Mouse (Mus musculus): Measurements from ENCODE around the gene Hs6st2. TPM values are rescaled to one million over a fixed set of nuclear protein-coding genes. Genes with fewer than 3 reads are reported as not detected.

Hs6st2 gene
- polyA plus RNA-seq, 1 experiment = 0.20 TPM

- no peak overlapping the region for H3K4me3 ChIP-seq (ENCODE audit: insufficient read depth, poor library complexity, severe bottlenecking)
- TF ChIP-seq USF1 (IDR thresholded peaks at IDR 0.05; ENCODE audit: low read depth) (no peak), CEBPB (IDR thresholded peaks at IDR 0.05; ENCODE audit: low read depth) (no peak), MYOD1 (IDR thresholded peaks at IDR 0.05; ENCODE audit: control insufficient read depth, insufficient read length, low read depth) (no peak), MAX (IDR thresholded peaks at IDR 0.05) (no peak), CTCF (IDR thresholded peaks at IDR 0.05; ENCODE audit: control insufficient read depth, insufficient read depth, insufficient read length) (no peak), FOSL1 (IDR thresholded peaks at IDR 0.05; ENCODE audit: insufficient read depth, low read length, poor library complexity, severe bottlenecking) (no peak), MYOG (IDR thresholded peaks at IDR 0.05; ENCODE audit: control insufficient read depth, extremely low read depth, insufficient read length) (no peak)
- no peaks in the 10 kb centered on the region for H3K79me2 ChIP-seq (ENCODE audit: control insufficient read depth, insufficient read depth)
- H3ac ChIP-seq (ENCODE audit: control insufficient read depth, insufficient read length, low read depth) = no peak overlapping the region
- no peaks in the 10 kb centered on the region for H3K36me3 ChIP-seq (ENCODE audit: control insufficient read depth, insufficient read depth)
- H3K79me3 ChIP-seq (ENCODE audit: low read depth) = no peaks in the 10 kb centered on the region
- no peaks in the 10 kb centered on the region for H3K27me3 ChIP-seq (ENCODE audit: control insufficient read depth, insufficient read depth, insufficient read length)
Observed at GRCm38 (mm10) chrX:51488374-51488773, 193.3 kb downstream of the Hs6st2 start.

GRCm38 (mm10) chrX:51469411-51469810 lies 212.2 kb downstream of the Hs6st2 start:
- no peak for TF ChIP-seq MAX (IDR thresholded peaks at IDR 0.05)
- TF ChIP-seq CTCF (IDR thresholded peaks at IDR 0.05; ENCODE audit: control insufficient read depth, insufficient read depth, insufficient read length) = no peak
- TF ChIP-seq CEBPB (IDR thresholded peaks at IDR 0.05; ENCODE audit: low read depth) = no peak
- no peak for TF ChIP-seq MYOG (IDR thresholded peaks at IDR 0.05; ENCODE audit: control insufficient read depth, extremely low read depth, insufficient read length)
- no peak for TF ChIP-seq FOSL1 (IDR thresholded peaks at IDR 0.05; ENCODE audit: insufficient read depth, low read length, poor library complexity, severe bottlenecking)
- no peak for TF ChIP-seq MYOD1 (IDR thresholded peaks at IDR 0.05; ENCODE audit: control insufficient read depth, insufficient read length, low read depth)
- no peak for TF ChIP-seq USF1 (IDR thresholded peaks at IDR 0.05; ENCODE audit: low read depth)
- Histone ChIP-seq H3K36me3 (ENCODE audit: control insufficient read depth, insufficient read depth) (no peaks in the 10 kb centered on the region), H3K27me3 (ENCODE audit: control insufficient read depth, insufficient read depth, insufficient read length) (no peaks in the 10 kb centered on the region)

GRCm38 (mm10) chrX:51461413-51461812 lies 220.2 kb downstream of the Hs6st2 start:
- H3K27me3 ChIP-seq (ENCODE audit: control insufficient read depth, insufficient read depth, insufficient read length) = no peaks in the 10 kb centered on the region
- H3K36me3 ChIP-seq (ENCODE audit: control insufficient read depth, insufficient read depth) = no peaks in the 10 kb centered on the region
- no peaks in the 10 kb centered on the region for H3K79me2 ChIP-seq (ENCODE audit: control insufficient read depth, insufficient read depth)
- H3K79me3 ChIP-seq (ENCODE audit: low read depth) = no peaks in the 10 kb centered on the region
- TF ChIP-seq MAX (IDR thresholded peaks at IDR 0.05) (no peak), CEBPB (IDR thresholded peaks at IDR 0.05; ENCODE audit: low read depth) (no peak), MYOD1 (IDR thresholded peaks at IDR 0.05; ENCODE audit: control insufficient read depth, insufficient read length, low read depth) (no peak), FOSL1 (IDR thresholded peaks at IDR 0.05; ENCODE audit: insufficient read depth, low read length, poor library complexity, severe bottlenecking) (no peak), USF1 (IDR thresholded peaks at IDR 0.05; ENCODE audit: low read depth) (no peak), MYOG (IDR thresholded peaks at IDR 0.05; ENCODE audit: control insufficient read depth, extremely low read depth, insufficient read length) (no peak)
- no peak overlapping the region for H3ac ChIP-seq (ENCODE audit: control insufficient read depth, insufficient read length, low read depth)
- no peak overlapping the region for H3K4me3 ChIP-seq (ENCODE audit: insufficient read depth, poor library complexity, severe bottlenecking)

More at GRCm38 (mm10) chrX:51469411-51469810, 212.2 kb downstream of the Hs6st2 start:
- H3K79me2 ChIP-seq (ENCODE audit: control insufficient read depth, insufficient read depth) = no peaks in the 10 kb centered on the region
- no peaks in the 10 kb centered on the region for H3K79me3 ChIP-seq (ENCODE audit: low read depth)
- H3ac ChIP-seq (ENCODE audit: control insufficient read depth, insufficient read length, low read depth) = no peak overlapping the region
- H3K4me3 ChIP-seq (ENCODE audit: insufficient read depth, poor library complexity, severe bottlenecking) = no peak overlapping the region

DNA sequence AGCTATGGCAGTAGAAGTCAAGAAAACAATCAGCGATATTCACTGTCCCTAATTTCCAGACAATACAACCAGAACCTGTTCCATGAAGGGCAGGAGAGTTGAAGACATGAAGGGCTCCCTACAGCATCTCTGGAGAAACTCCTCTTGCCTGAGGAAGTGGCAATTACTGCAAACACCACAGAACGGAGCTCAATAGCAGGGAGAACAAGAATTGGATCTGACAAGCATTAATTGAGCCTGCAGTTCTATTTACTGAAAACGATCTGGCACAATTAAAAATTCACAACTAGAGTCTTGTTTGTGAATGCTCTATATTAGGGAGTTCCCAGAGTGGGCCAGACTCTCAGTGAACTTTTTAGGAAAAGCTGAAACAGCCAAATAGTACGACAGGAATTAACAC lies 238.3 kb downstream of the Hs6st2 start:
- no peak for TF ChIP-seq USF1 (IDR thresholded peaks at IDR 0.05; ENCODE audit: low read depth)
- TF ChIP-seq MAX (IDR thresholded peaks at IDR 0.05) = no peak
- TF ChIP-seq CEBPB (IDR thresholded peaks at IDR 0.05; ENCODE audit: low read depth) = no peak
- no peak for TF ChIP-seq MYOD1 (IDR thresholded peaks at IDR 0.05; ENCODE audit: control insufficient read depth, insufficient read length, low read depth)
- TF ChIP-seq MYOG (IDR thresholded peaks at IDR 0.05; ENCODE audit: control insufficient read depth, extremely low read depth, insufficient read length) = no peak
- no peak for TF ChIP-seq CTCF (IDR thresholded peaks at IDR 0.05; ENCODE audit: control insufficient read depth, insufficient read depth, insufficient read length)
- TF ChIP-seq FOSL1 (IDR thresholded peaks at IDR 0.05; ENCODE audit: insufficient read depth, low read length, poor library complexity, severe bottlenecking) = no peak
- Histone ChIP-seq H3K79me3 (ENCODE audit: low read depth) (no peaks in the 10 kb centered on the region), H3K36me3 (ENCODE audit: control insufficient read depth, insufficient read depth) (no peaks in the 10 kb centered on the region), H3K79me2 (ENCODE audit: control insufficient read depth, insufficient read depth) (no peaks in the 10 kb centered on the region), H3K4me3 (ENCODE audit: insufficient read depth, poor library complexity, severe bottlenecking) (no peak overlapping the region), H3K27me3 (ENCODE audit: control insufficient read depth, insufficient read depth, insufficient read length) (no peaks in the 10 kb centered on the region), H3ac (ENCODE audit: control insufficient read depth, insufficient read length, low read depth) (no peak overlapping the region)

- no peaks in the 10 kb centered on the region for H3K79me3 ChIP-seq (ENCODE audit: low read depth)
- no peaks in the 10 kb centered on the region for H3K27me3 ChIP-seq (ENCODE audit: control insufficient read depth, insufficient read depth, insufficient read length)
- no peak overlapping the region for H3K4me3 ChIP-seq (ENCODE audit: insufficient read depth, poor library complexity, severe bottlenecking)
- no peaks in the 10 kb centered on the region for H3K36me3 ChIP-seq (ENCODE audit: control insufficient read depth, insufficient read depth)
- no peak overlapping the region for H3ac ChIP-seq (ENCODE audit: control insufficient read depth, insufficient read length, low read depth)
- H3K79me2 ChIP-seq (ENCODE audit: control insufficient read depth, insufficient read depth) = no peaks in the 10 kb centered on the region
- no peak for TF ChIP-seq MYOG (IDR thresholded peaks at IDR 0.05; ENCODE audit: control insufficient read depth, extremely low read depth, insufficient read length)
Observed at GRCm38 (mm10) chrX:51431706-51432105, 249.9 kb downstream of the Hs6st2 start.

- Histone ChIP-seq H3K79me2 (ENCODE audit: control insufficient read depth, insufficient read depth) (no peaks in the 10 kb centered on the region), H3K36me3 (ENCODE audit: control insufficient read depth, insufficient read depth) (no peaks in the 10 kb centered on the region), H3K27me3 (ENCODE audit: control insufficient read depth, insufficient read depth, insufficient read length) (no peaks in the 10 kb centered on the region), H3K79me3 (ENCODE audit: low read depth) (no peaks in the 10 kb centered on the region), H3K4me3 (ENCODE audit: insufficient read depth, poor library complexity, severe bottlenecking) (no peak overlapping the region), H3ac (ENCODE audit: control insufficient read depth, insufficient read length, low read depth) (no peak overlapping the region)
- TF ChIP-seq USF1 (IDR thresholded peaks at IDR 0.05; ENCODE audit: low read depth) = no peak
- TF ChIP-seq FOSL1 (IDR thresholded peaks at IDR 0.05; ENCODE audit: insufficient read depth, low read length, poor library complexity, severe bottlenecking) = no peak
- no peak for TF ChIP-seq MYOD1 (IDR thresholded peaks at IDR 0.05; ENCODE audit: control insufficient read depth, insufficient read length, low read depth)
- no peak for TF ChIP-seq MYOG (IDR thresholded peaks at IDR 0.05; ENCODE audit: control insufficient read depth, extremely low read depth, insufficient read length)
- no peak for TF ChIP-seq MAX (IDR thresholded peaks at IDR 0.05)
- no peak for TF ChIP-seq CEBPB (IDR thresholded peaks at IDR 0.05; ENCODE audit: low read depth)
- no peak for TF ChIP-seq CTCF (IDR thresholded peaks at IDR 0.05; ENCODE audit: control insufficient read depth, insufficient read depth, insufficient read length)
Observed at GRCm38 (mm10) chrX:51425031-51425430, 256.6 kb downstream of the Hs6st2 start.

Measured in C2C12 (cell line).